Mouse (Mus musculus) neural tube, embryonic 15.5 days (tissue): ENCODE measurements around the gene Nmt2. TPM values are rescaled to one million over a fixed set of nuclear protein-coding genes. Genes with fewer than 3 reads are reported as not detected.

Experiments
- ATAC-seq: fragments of 200-750 bp; cut with Nextera tagmentation; 2 replicates; pipeline ENCODE4 v1.8.0; 2017; ENCODE audit warnings: mild to moderate bottlenecking, moderate TSS enrichment, moderate library complexity; ENCODE audit not compliant: low FRiP score
- H3K27ac ChIP-seq: fragments of 300-500 bp; sonication (generic); replicated peaks from 2 replicates; pipeline ENCODE4 v1.5.1; 2015; ENCODE audit warnings: mild to moderate bottlenecking, inconsistent platforms
- H3K27me3 ChIP-seq: fragments of 300-500 bp; sonication (generic); replicated peaks from 2 replicates; pipeline ENCODE4 v1.6.1; 2015; ENCODE audit warnings: inconsistent platforms
- H3K36me3 ChIP-seq: fragments of 300-500 bp; sonication (generic); 2 replicates; pipeline ENCODE4 v1.6.1; 2015; ENCODE audit warnings: inconsistent platforms
- H3K4me1 ChIP-seq: fragments of 300-500 bp; sonication (generic); 2 replicates; pipeline ENCODE4 v1.6.1; 2015; ENCODE audit warnings: inconsistent platforms
- H3K4me2 ChIP-seq: fragments of 300-500 bp; sonication (generic); 2 replicates; pipeline ENCODE4 v1.6.1; 2015; ENCODE audit warnings: inconsistent platforms, mild to moderate bottlenecking, moderate library complexity
- H3K4me3 ChIP-seq: fragments of 300-500 bp; sonication (generic); replicated peaks from 2 replicates; pipeline ENCODE4 v1.5.1; 2015; ENCODE audit warnings: mild to moderate bottlenecking, inconsistent platforms
- H3K9ac ChIP-seq: fragments of 300-500 bp; sonication (generic); replicated peaks from 2 replicates; pipeline ENCODE4 v1.6.1; 2015; ENCODE audit warnings: mild to moderate bottlenecking, inconsistent platforms
- H3K9me3 ChIP-seq: fragments of 300-500 bp; sonication (generic); replicated peaks from 2 replicates; pipeline ENCODE4 v1.6.1; 2016; ENCODE audit warnings: inconsistent platforms
- WGBS: fragments of 180-500 bp; shearing (Covaris S2); methylation state at CpG from one replicate; pipeline ENCODE4 v1.1.7; 2015; ENCODE audit warnings: mixed read lengths; 5-methylcytosine and 5-hydroxymethylcytosine counted together
- polyA plus RNA-seq: library from polyadenylated mRNA; unstranded; fragments of >200 nt; fragmentation: Nextera tagmentation; extraction: Ambion mirVana; gene quantifications from 2 replicates; pipeline ENCODE4 v1.2.1, GENCODE M21; 2015

Gene Nmt2
- polyA plus RNA-seq, 1 experiment from 2014 or later: 106 TPM

GRCm38 (mm10) chr2:3284473-3285180, 615 bp downstream of the Nmt2 start:
- Histone ChIP-seq H3K27ac (peak overlapping the region; percentile 93), H3K36me3 (no peaks in the 10 kb centered on the region), H3K4me1 (peaks cover 23% of the 10 kb centered on the region), H3K4me3 (peak overlapping the region; percentile 93), H3K4me2 (peak overlapping the region; percentile 71), H3K9me3 (no peaks in the 10 kb centered on the region), H3K9ac (peak overlapping the region; percentile 69), H3K27me3 (no peaks in the 10 kb centered on the region)
- under 1% methylated on average over 53 of the region's 60 CpGs for WGBS
- ATAC-seq: peak; percentile 21

- Histone ChIP-seq H3K4me1 (peaks cover 23% of the 10 kb centered on the region), H3K4me3 (peak overlapping the region; percentile 93), H3K36me3 (no peaks in the 10 kb centered on the region), H3K9me3 (no peaks in the 10 kb centered on the region), H3K27me3 (no peaks in the 10 kb centered on the region), H3K9ac (peak overlapping the region; percentile 69), H3K4me2 (peak overlapping the region; percentile 71), H3K27ac (peak overlapping the region; percentile 93)
- WGBS: under 1% methylated on average over 6 of the region's 6 CpGs
- no peak for ATAC-seq
Observed at GRCm38 (mm10) chr2:3285181-3285530, 1.1 kb downstream of the Nmt2 start.

GRCm38 (mm10) chr2:3285709-3286108, 1.7 kb downstream of the Nmt2 start:
- no peak for ATAC-seq
- WGBS: 83% methylated on average over 3 of the region's 3 CpGs
- no peaks in the 10 kb centered on the region for H3K9me3 ChIP-seq
- peaks cover 23% of the 10 kb centered on the region for H3K4me1 ChIP-seq
- no peaks in the 10 kb centered on the region for H3K27me3 ChIP-seq
- H3K4me2 ChIP-seq: peak overlapping the region; percentile 71
- H3K4me3 ChIP-seq: peak overlapping the region; percentile 93
- no peak overlapping the region for H3K27ac ChIP-seq
- H3K9ac ChIP-seq: 0 out of 2 replicates have a peak overlapping the region, but pooled peaks have one; percentile 14
- no peaks in the 10 kb centered on the region for H3K36me3 ChIP-seq

GRCm38 (mm10) chr2:3286243-3286642, 2.2 kb downstream of the Nmt2 start:
- H3K9ac ChIP-seq: no peak overlapping the region
- peaks cover 23% of the 10 kb centered on the region for H3K4me1 ChIP-seq
- no peaks in the 10 kb centered on the region for H3K9me3 ChIP-seq
- no peaks in the 10 kb centered on the region for H3K27me3 ChIP-seq
- no peak for ATAC-seq
- no peak overlapping the region for H3K27ac ChIP-seq
- no peaks in the 10 kb centered on the region for H3K36me3 ChIP-seq
- 77% methylated on average over 2 of the region's 2 CpGs for WGBS
- H3K4me2 ChIP-seq: 0 out of 2 replicates have a peak overlapping the region, but pooled peaks have one; percentile 71
- no peak overlapping the region for H3K4me3 ChIP-seq

- WGBS: 90% methylated on average over 1 of the region's 1 CpGs
- H3K36me3 ChIP-seq: no peaks in the 10 kb centered on the region
- H3K9me3 ChIP-seq: no peaks in the 10 kb centered on the region
- no peak overlapping the region for H3K4me2 ChIP-seq
- peaks cover 16% of the 10 kb centered on the region for H3K4me1 ChIP-seq
- no peak overlapping the region for H3K4me3 ChIP-seq
- ATAC-seq: no peak
- no peak overlapping the region for H3K9ac ChIP-seq
- no peaks in the 10 kb centered on the region for H3K27me3 ChIP-seq
- no peak overlapping the region for H3K27ac ChIP-seq
Observed at GRCm38 (mm10) chr2:3289581-3289980, 5.6 kb downstream of the Nmt2 start.

- no peak overlapping the region for H3K9ac ChIP-seq
- WGBS: 77% methylated on average over 1 of the region's 1 CpGs
- H3K4me1 ChIP-seq: 0 out of 2 replicates have a peak, but pooled peaks cover under 1% of the 10 kb centered on the region
- no peaks in the 10 kb centered on the region for H3K27me3 ChIP-seq
- no peaks in the 10 kb centered on the region for H3K9me3 ChIP-seq
- no peak overlapping the region for H3K4me2 ChIP-seq
- H3K4me3 ChIP-seq: no peak overlapping the region
- H3K27ac ChIP-seq: no peak overlapping the region
- ATAC-seq: no peak
- H3K36me3 ChIP-seq: no peaks in the 10 kb centered on the region
Observed at GRCm38 (mm10) chr2:3292170-3292569, 8.2 kb downstream of the Nmt2 start.

GRCm38 (mm10) chr2:3295826-3296225, 11.8 kb downstream of the Nmt2 start:
- no peaks in the 10 kb centered on the region for H3K27me3 ChIP-seq
- no peak overlapping the region for H3K4me3 ChIP-seq
- H3K27ac ChIP-seq: no peak overlapping the region
- H3K4me1 ChIP-seq: no peaks in the 10 kb centered on the region
- no peak overlapping the region for H3K9ac ChIP-seq
- H3K9me3 ChIP-seq: no peaks in the 10 kb centered on the region
- no peak overlapping the region for H3K4me2 ChIP-seq
- no peaks in the 10 kb centered on the region for H3K36me3 ChIP-seq
- ATAC-seq: no peak
- 91% methylated on average over 7 of the region's 7 CpGs for WGBS

- no peak overlapping the region for H3K9ac ChIP-seq
- H3K9me3 ChIP-seq: no peaks in the 10 kb centered on the region
- H3K4me2 ChIP-seq: no peak overlapping the region
- no peak overlapping the region for H3K27ac ChIP-seq
- peaks cover 17% of the 10 kb centered on the region for H3K36me3 ChIP-seq
- 72% methylated on average over 3 of the region's 3 CpGs for WGBS
- H3K27me3 ChIP-seq: no peaks in the 10 kb centered on the region
- H3K4me1 ChIP-seq: no peaks in the 10 kb centered on the region
- H3K4me3 ChIP-seq: no peak overlapping the region
- ATAC-seq: no peak
Observed at GRCm38 (mm10) chr2:3305426-3306025, 21.5 kb downstream of the Nmt2 start.

- peaks cover 77% of the 10 kb centered on the region for H3K36me3 ChIP-seq
- H3K9me3 ChIP-seq: no peaks in the 10 kb centered on the region
- no peak overlapping the region for H3K4me3 ChIP-seq
- no peak for ATAC-seq
- no peak overlapping the region for H3K4me2 ChIP-seq
- H3K27me3 ChIP-seq: no peaks in the 10 kb centered on the region
- H3K4me1 ChIP-seq: no peaks in the 10 kb centered on the region
- no peak overlapping the region for H3K27ac ChIP-seq
- no peak overlapping the region for H3K9ac ChIP-seq
- 95% methylated on average over 2 of the region's 2 CpGs for WGBS
Observed at GRCm38 (mm10) chr2:3323132-3323531, 39.1 kb downstream of the Nmt2 start.

GRCm38 (mm10) chr2:3324381-3325130, 40.5 kb downstream of the Nmt2 start:
- no peak for ATAC-seq
- H3K36me3 ChIP-seq: peaks cover 77% of the 10 kb centered on the region

GRCm38 (mm10) chr2:3326547-3326946, 42.5 kb downstream of the Nmt2 start:
- Histone ChIP-seq H3K4me3 (no peak overlapping the region), H3K4me1 (peaks cover 14% of the 10 kb centered on the region), H3K27ac (no peak overlapping the region), H3K9ac (no peak overlapping the region), H3K27me3 (no peaks in the 10 kb centered on the region), H3K9me3 (no peaks in the 10 kb centered on the region), H3K4me2 (no peak overlapping the region), H3K36me3 (peaks cover 65% of the 10 kb centered on the region)
- no peak for ATAC-seq
- WGBS: 89% methylated on average over 1 of the region's 1 CpGs

More at GRCm38 (mm10) chr2:3324381-3325130, 40.5 kb downstream of the Nmt2 start:
- WGBS: 94% methylated on average over 7 of the region's 7 CpGs
- no peak overlapping the region for H3K27ac ChIP-seq
- no peaks in the 10 kb centered on the region for H3K9me3 ChIP-seq
- no peak overlapping the region for H3K4me3 ChIP-seq
- no peak overlapping the region for H3K4me2 ChIP-seq
- H3K4me1 ChIP-seq: no peaks in the 10 kb centered on the region
- no peaks in the 10 kb centered on the region for H3K27me3 ChIP-seq
- no peak overlapping the region for H3K9ac ChIP-seq

GRCm38 (mm10) chr2:3327351-3327750, 43.3 kb downstream of the Nmt2 start:
- Histone ChIP-seq H3K27me3 (no peaks in the 10 kb centered on the region), H3K4me3 (no peak overlapping the region), H3K4me2 (no peak overlapping the region), H3K4me1 (peaks cover 18% of the 10 kb centered on the region), H3K27ac (no peak overlapping the region), H3K36me3 (peaks cover 59% of the 10 kb centered on the region), H3K9ac (no peak overlapping the region), H3K9me3 (no peaks in the 10 kb centered on the region)
- ATAC-seq: no peak
- WGBS: 34% methylated on average over 1 of the region's 1 CpGs
